Mouse (Mus musculus) kidney, embryonic 14.5 days (tissue): ENCODE results near the gene Tesk1. TPM values are rescaled to one million over a fixed set of nuclear protein-coding genes. Genes with fewer than 3 reads are reported as not detected.

Source experiments
- ATAC-seq: fragments of 200-750 bp; cut with Nextera tagmentation; 2 replicates; pipeline ENCODE4 v1.8.0; 2017; ENCODE audit warnings: moderate number of reproducible peaks, mild to moderate bottlenecking, moderate TSS enrichment, moderate library complexity; ENCODE audit not compliant: low FRiP score, low TSS enrichment
- H3K27ac ChIP-seq: fragments of 300-500 bp; sonication (generic); 2 replicates; pipeline ENCODE4 v1.5.1; 2014; ENCODE audit warnings: low read depth, mild to moderate bottlenecking, low read length, moderate library complexity, mixed read lengths
- H3K27me3 ChIP-seq: fragments of 300-500 bp; sonication (generic); 2 replicates; pipeline ENCODE4 v1.6.1; 2014; ENCODE audit warnings: mild to moderate bottlenecking, low read length; ENCODE audit not compliant: control insufficient read depth, insufficient read depth
- H3K36me3 ChIP-seq: fragments of 300-500 bp; sonication (generic); 2 replicates; pipeline ENCODE4 v1.6.1; 2014; ENCODE audit warnings: low read length, mixed read lengths; ENCODE audit not compliant: control insufficient read depth, insufficient read depth
- H3K4me1 ChIP-seq: fragments of 300-500 bp; sonication (generic); 2 replicates; pipeline ENCODE4 v1.6.1; 2014; ENCODE audit warnings: low read length, mixed read lengths; ENCODE audit not compliant: control insufficient read depth, insufficient read depth
- H3K4me2 ChIP-seq: fragments of 300-500 bp; sonication (generic); replicated peaks from 2 replicates; pipeline ENCODE4 v1.6.1; 2014; ENCODE audit warnings: low read depth, mild to moderate bottlenecking, low read length
- H3K4me3 ChIP-seq: fragments of 300-500 bp; sonication (generic); 2 replicates; pipeline ENCODE4 v1.5.1; 2014; ENCODE audit warnings: mild to moderate bottlenecking, low read length
- H3K9ac ChIP-seq: fragments of 300-500 bp; sonication (generic); 2 replicates; pipeline ENCODE4 v1.6.1; 2014; ENCODE audit warnings: low read depth, mild to moderate bottlenecking, low read length, moderate library complexity
- H3K9me3 ChIP-seq: fragments of 300-500 bp; sonication (generic); 2 replicates; pipeline ENCODE4 v1.6.1; 2016; ENCODE audit warnings: low read length; ENCODE audit not compliant: control insufficient read depth
- WGBS: fragments of 180-500 bp; shearing (Covaris S2); extraction: QIAGEN DNeasy Blood & Tissue Kit; methylation state at CpG from one replicate; pipeline ENCODE4 v1.1.7; 2014; 5-methylcytosine and 5-hydroxymethylcytosine counted together
- polyA plus RNA-seq: library from polyadenylated mRNA; unstranded; fragments of >200 nt; fragmentation: Nextera tagmentation; extraction: Ambion mirVana; gene quantifications from 2 replicates; pipeline ENCODE4 v1.2.1, GENCODE M21; 2014

Tesk1 gene
- polyA plus RNA-seq, 1 experiment from 2014 or later = 14.9 TPM

DNA sequence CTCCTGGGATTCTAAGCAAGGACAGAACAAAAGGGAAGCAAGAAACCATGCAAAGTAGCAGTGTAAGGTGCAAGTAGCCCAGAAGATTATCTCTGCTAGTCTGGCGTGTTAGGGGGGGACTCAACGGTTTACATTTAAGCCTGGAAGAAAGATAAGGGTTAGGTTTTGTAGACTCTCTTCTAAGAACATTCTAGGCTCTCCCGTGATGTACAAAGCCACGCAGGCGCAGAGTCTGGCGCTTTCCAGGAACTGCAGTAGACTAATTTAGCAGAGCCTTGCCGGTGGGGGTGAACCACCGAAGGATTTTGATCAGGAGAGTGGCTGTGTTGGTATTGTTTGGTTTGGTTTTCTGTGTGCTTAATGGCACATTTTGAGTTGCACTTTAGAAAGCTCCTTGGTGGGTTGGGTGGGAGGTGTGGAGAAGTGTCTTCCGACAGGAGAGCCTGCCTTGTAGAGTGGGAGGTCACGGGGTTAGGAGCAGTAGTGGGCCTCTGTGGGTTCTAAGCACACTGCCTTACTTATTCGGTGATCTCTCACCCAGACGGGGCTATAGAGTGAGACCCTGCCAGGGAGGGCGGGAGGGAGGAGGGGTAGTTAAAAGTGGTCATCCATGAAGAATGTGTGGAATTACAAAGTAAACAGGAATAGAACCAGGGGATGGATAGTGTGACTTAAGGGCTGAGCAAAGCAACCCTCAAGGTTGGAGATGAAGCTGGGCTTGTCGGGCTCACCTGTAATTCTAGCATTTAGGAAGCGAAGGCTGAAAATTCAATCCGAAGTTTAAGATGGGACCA, 24.3 kb upstream of the Tesk1 start:
- Histone ChIP-seq H3K9ac (no peak overlapping the region), H3K4me3 (no peak overlapping the region), H3K36me3 (peaks cover 32% of the 10 kb centered on the region), H3K27ac (peak overlapping the region; percentile 70), H3K27me3 (no peaks in the 10 kb centered on the region), H3K4me2 (no peak overlapping the region), H3K4me1 (peaks cover 31% of the 10 kb centered on the region), H3K9me3 (no peaks in the 10 kb centered on the region)
- peak; percentile 80 for ATAC-seq
- WGBS = 44% methylated on average over 16 of the region's 16 CpGs

DNA sequence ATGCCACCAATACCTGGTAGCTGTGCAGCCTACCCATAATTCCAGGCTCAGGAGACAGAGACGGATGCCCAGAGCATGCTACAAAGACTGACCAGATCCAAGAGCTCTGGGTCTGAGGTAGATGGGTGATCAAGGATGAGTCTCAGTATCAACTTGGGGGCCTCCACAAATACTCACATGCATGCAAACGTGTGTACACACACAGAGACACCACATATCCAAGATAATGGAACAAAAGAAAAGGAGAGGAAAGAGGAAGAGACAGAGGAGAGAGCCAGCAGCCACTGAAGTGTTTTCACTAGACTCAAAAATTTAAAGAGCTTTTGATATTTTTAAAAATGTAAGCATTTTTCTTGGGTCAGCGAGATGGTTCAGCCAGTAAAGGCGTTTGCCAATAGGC, 23.3 kb upstream of the Tesk1 start:
- Histone ChIP-seq H3K4me3 (no peak overlapping the region), H3K4me2 (no peak overlapping the region), H3K9me3 (no peaks in the 10 kb centered on the region), H3K27ac (no peak overlapping the region), H3K36me3 (peaks cover 42% of the 10 kb centered on the region), H3K4me1 (peaks cover 31% of the 10 kb centered on the region), H3K27me3 (no peaks in the 10 kb centered on the region), H3K9ac (no peak overlapping the region)
- no peak for ATAC-seq
- 81% methylated on average over 4 of the region's 4 CpGs for WGBS

DNA sequence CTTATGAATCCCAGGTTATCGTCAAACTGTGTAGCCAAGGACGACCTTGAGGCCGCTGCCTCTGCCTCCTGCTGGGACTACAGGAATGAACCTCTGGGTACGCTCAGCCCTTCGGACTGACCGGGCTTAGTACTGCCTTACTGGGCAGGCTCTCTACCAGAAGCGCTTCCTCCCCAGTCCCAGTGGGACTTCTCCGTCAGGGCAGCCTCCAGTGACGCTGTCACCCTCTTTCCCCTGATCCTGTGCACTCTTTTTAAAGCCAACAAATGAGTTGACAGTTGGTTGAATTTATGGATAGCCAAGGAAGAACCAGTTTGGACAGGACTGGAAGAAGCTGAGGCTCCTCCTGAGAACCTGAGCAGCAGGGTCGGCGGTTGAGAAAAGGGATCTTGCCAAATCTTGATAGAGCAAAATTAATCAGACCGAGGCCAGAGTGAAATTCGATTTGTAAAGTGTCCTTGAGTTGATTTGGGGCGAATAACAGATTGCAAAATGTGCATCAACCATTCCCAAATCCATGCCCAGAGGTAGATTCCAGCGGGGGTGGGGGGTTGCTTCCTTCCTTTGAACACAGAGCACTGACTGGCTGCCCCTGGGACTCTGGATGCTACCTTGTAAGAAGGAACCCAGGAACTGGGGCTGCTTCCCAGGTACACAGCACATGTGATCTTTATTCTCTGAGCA, 22.6 kb upstream of the Tesk1 start:
- no peak overlapping the region for H3K4me3 ChIP-seq
- H3K9me3 ChIP-seq = no peaks in the 10 kb centered on the region
- H3K36me3 ChIP-seq = peaks cover 49% of the 10 kb centered on the region
- 58% methylated on average over 15 of the region's 15 CpGs for WGBS
- H3K27ac ChIP-seq = no peak overlapping the region
- H3K4me1 ChIP-seq = peaks cover 31% of the 10 kb centered on the region
- ATAC-seq = no peak
- no peak overlapping the region for H3K4me2 ChIP-seq
- H3K27me3 ChIP-seq = peaks cover 4% of the 10 kb centered on the region; the same call in 1 of the 2 replicates
- H3K9ac ChIP-seq = no peak overlapping the region

DNA sequence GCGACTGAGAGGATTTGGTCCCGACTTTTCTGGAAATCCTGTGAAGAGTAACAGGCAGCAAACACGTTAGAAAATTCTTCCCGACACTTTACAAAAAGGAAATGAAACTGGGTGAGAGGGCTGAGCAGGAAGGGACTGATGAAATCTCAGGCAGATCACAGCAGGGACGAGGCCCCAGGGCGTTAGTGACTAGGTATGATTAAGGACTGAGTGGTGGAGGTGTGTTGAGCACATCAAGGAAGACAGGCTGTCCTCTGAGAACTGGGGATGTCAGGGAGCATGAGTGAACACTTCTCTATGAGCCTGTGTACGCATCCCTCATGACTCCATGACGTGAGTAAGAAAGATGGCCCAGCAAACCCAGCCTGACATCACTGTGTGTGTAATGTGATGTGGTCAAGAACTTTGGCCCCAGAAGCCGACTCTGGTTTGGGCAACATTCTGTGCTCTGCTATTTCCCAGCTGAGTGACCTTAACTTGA, 21.9 kb upstream of the Tesk1 start:
- Histone ChIP-seq H3K4me3 (no peak overlapping the region), H3K4me1 (peaks cover 31% of the 10 kb centered on the region), H3K4me2 (no peak overlapping the region), H3K9me3 (no peaks in the 10 kb centered on the region), H3K27me3 (peaks cover 11% of the 10 kb centered on the region; the same call in 1 of the 2 replicates), H3K27ac (peak overlapping the region; percentile 32; the same call in 1 of the 2 replicates), H3K36me3 (peaks cover 56% of the 10 kb centered on the region), H3K9ac (no peak overlapping the region)
- no peak for ATAC-seq
- 62% methylated on average over 9 of the region's 9 CpGs for WGBS

DNA sequence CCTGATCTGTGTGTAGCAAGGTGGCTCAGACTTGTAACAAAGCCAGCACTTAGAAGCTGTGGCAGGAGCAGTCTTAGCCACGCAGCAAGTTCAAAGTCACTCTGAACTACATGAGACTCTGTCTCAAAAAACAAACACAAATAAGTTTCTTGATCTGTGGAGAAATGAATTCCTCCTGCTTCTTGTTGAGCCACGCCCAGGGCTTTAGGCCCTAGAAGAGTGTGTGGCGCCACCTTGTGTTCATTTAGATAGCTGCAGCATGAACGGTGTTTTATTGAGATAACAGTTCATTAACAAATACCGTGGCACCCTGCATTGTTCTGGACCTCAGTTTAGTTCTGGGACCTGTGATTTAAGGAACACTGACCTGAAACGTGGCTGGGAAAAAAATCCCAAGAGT, 21.4 kb upstream of the Tesk1 start:
- Histone ChIP-seq H3K9me3 (no peaks in the 10 kb centered on the region), H3K27ac (peak overlapping the region; percentile 32; the same call in 1 of the 2 replicates), H3K36me3 (peaks cover 58% of the 10 kb centered on the region), H3K4me3 (no peak overlapping the region), H3K4me2 (no peak overlapping the region), H3K4me1 (peaks cover 33% of the 10 kb centered on the region), H3K9ac (no peak overlapping the region), H3K27me3 (peaks cover 15% of the 10 kb centered on the region; the same call in 1 of the 2 replicates)
- ATAC-seq = no peak
- WGBS = 7% methylated on average over 6 of the region's 6 CpGs

DNA sequence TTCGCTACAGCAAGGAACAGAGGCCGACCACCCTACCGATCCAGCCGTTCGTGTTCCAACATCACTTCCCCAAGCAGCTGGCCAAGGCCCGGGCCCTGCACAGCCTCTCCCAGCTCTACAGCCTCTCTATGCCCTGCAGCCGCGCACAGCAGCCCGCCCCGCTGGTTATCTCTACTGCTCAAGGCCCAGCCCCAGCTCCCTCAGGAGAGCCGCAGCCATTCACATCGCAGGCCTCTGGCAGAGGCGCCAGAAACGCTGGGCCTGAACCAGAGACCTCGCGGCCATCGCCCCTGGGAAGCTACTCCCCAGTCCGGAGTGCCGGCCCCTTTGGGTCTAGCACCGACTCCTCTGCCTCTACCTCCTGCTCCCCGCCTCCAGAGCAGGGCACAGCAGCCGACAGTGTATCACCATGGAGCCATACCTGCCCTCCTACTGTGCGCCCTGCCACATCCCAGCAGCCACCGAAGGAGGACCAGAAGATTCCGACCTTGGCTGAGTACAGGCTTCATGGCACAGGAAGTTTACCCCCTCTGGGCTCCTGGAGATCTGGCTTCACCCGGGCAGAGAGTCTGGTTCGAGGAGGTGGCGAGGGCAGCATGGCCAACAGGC, 20.0 kb upstream of the Tesk1 start:
- Histone ChIP-seq H3K4me3 (no peak overlapping the region), H3K9me3 (no peaks in the 10 kb centered on the region), H3K27me3 (peaks cover 28% of the 10 kb centered on the region), H3K9ac (no peak overlapping the region), H3K27ac (no peak overlapping the region), H3K4me2 (no peak overlapping the region), H3K36me3 (peaks cover 56% of the 10 kb centered on the region), H3K4me1 (peaks cover 39% of the 10 kb centered on the region)
- 86% methylated on average over 24 of the region's 28 CpGs for WGBS
- ATAC-seq = no peak

DNA sequence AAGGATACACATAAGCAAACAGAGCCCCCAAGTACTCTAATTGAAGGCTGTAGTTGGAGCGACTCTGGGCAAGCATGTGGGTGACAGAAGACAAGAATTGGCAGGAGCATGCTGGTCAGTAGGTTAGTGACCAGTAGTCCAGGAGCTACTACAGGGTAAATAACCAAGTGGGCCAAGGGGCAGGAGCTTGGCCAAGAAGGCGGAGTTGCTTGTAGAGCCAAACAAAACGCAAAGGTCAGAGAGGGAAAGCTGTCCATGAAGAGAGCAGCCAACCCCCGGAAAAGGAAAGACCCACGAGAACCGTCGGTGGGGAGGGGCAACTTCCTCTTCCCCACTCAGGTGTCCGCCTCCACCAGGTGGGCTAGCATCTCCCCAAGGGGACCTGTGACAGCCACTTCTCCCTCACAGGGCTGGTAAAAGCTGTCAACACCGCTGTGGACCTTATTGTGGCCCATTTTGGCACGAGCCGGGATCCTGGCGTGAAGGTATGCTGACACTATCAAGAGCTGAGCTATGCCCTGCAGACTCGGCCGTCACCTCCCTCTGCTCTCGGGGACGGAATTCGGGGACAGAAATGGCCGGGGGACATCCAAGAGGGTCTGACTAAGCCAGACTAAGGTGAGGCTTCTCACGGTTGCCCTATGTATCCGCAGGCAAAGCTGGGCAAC, 18.3 kb upstream of the Tesk1 start:
- ATAC-seq = no peak
- H3K9me3 ChIP-seq = no peaks in the 10 kb centered on the region
- H3K9ac ChIP-seq = no peak overlapping the region
- peaks cover 54% of the 10 kb centered on the region for H3K36me3 ChIP-seq
- H3K27ac ChIP-seq = no peak overlapping the region
- H3K27me3 ChIP-seq = peaks cover 41% of the 10 kb centered on the region
- H3K4me2 ChIP-seq = no peak overlapping the region
- WGBS = 87% methylated on average over 17 of the region's 20 CpGs
- peaks cover 28% of the 10 kb centered on the region; the same call in 1 of the 2 replicates for H3K4me1 ChIP-seq
- H3K4me3 ChIP-seq = no peak overlapping the region

DNA sequence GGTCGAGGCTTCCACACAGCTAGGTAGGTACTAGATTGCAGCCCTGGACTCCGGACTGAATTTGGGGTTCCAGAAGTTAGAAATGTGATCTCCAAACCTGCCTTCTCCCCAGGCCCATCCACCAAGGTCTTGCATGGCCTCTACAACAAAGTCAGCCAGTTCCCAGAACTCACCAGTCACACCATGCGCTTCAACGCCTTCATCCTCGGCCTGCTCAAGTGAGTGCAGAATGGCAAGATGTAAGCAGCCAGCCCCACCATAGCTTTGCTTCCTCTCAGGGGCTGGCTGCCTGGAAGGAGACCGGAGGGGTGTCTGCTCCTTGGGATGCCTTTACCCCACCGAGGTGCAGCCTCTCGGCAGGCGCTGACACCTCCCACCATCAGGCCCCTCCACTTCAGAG, 17.7 kb upstream of the Tesk1 start:
- H3K4me3 ChIP-seq = no peak overlapping the region
- no peak overlapping the region for H3K4me2 ChIP-seq
- H3K27me3 ChIP-seq = peaks cover 42% of the 10 kb centered on the region
- no peaks in the 10 kb centered on the region for H3K9me3 ChIP-seq
- H3K4me1 ChIP-seq = peaks cover 26% of the 10 kb centered on the region; the same call in 1 of the 2 replicates
- peaks cover 54% of the 10 kb centered on the region for H3K36me3 ChIP-seq
- ATAC-seq = no peak
- no peak overlapping the region for H3K9ac ChIP-seq
- WGBS = 81% methylated on average over 9 of the region's 9 CpGs
- H3K27ac ChIP-seq = no peak overlapping the region
